Mouse (Mus musculus) olfactory bulb, adult 2 months (tissue): ENCODE measurements around the gene Slc2a3. TPM values are rescaled to one million over a fixed set of nuclear protein-coding genes. Genes with fewer than 3 reads are reported as not detected.
A peak's percentile ranks its signal among the peaks of the same experiment; 100 is the strongest.

Experiments
- H3K27ac ChIP-seq: fragments of 200-500 bp; 2 replicates; pipeline ENCODE4 v1.5.1; 2012; ENCODE audit warnings: low read depth, low read length; ENCODE audit not compliant: insufficient read depth
- H3K4me1 ChIP-seq: fragments of 200-500 bp; 2 replicates; pipeline ENCODE4 v1.6.1; 2012; ENCODE audit warnings: low read length; ENCODE audit not compliant: control insufficient read depth, insufficient read depth
- H3K4me3 ChIP-seq: fragments of 200-500 bp; 2 replicates; pipeline ENCODE4 v1.5.1; 2012; ENCODE audit warnings: mild to moderate bottlenecking, low read depth, low read length, moderate library complexity; ENCODE audit not compliant: insufficient read depth
- CTCF ChIP-seq: fragments of 200-500 bp; IDR thresholded peaks from 2 replicates; pipeline ENCODE4 v1.5.1; 2012; ENCODE audit warnings: low read depth, mild to moderate bottlenecking, low read length, moderate library complexity; ENCODE audit not compliant: insufficient read depth
- POLR2A ChIP-seq: fragments of 200-500 bp; IDR thresholded peaks from 2 replicates; pipeline ENCODE4 v1.6.1; 2012; ENCODE audit warnings: mild to moderate bottlenecking, low read depth, low read length, moderate library complexity; ENCODE audit not compliant: insufficient read depth
- WGBS: fragments of 180-500 bp; shearing (Covaris S2); methylation state at CpG from one replicate; pipeline ENCODE4 v1.1.7; 2018; 5-methylcytosine and 5-hydroxymethylcytosine counted together
- polyA plus RNA-seq: library from polyadenylated mRNA; stranded (reverse); fragments of >200 nt; gene quantifications from 2 replicates; pipeline ENCODE4 v1.2.4, GENCODE M21; 2012; ENCODE audit warnings: low replicate concordance; ENCODE audit not compliant: missing spikeins, insufficient read depth, insufficient read length

Gene Slc2a3
- polyA plus RNA-seq, 1 experiment: not detected

DNA sequence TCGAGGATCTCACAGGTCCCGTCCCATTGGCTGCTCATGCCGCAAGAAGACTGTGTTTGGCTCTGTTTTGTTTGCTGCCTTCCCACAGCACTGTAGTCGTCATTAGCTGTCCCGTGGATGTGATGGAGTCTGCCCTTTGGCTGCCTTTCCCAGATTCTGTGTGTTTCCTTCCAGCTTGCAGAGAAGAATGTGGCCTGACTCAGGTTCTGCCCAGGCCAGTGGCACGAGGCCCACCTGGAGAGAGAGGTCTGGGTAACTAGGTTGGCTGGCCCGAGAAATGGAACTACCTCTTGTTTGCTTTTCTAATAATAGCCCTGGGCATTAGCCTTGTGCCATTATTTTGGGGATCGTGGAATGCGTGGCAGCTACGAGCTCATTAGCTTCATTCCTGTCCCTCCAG is 22.6 kb upstream of the Slc2a3 start:
- Histone ChIP-seq H3K4me1 (peaks cover 48% of the 10 kb centered on the region), H3K4me3 (no peak overlapping the region), H3K27ac (peak overlapping the region; percentile 37; the same call in 1 of the 2 replicates)
- TF ChIP-seq CTCF: no peak
- TF ChIP-seq POLR2A: no peak
- 46% methylated on average over 10 of the region's 10 CpGs for WGBS

DNA sequence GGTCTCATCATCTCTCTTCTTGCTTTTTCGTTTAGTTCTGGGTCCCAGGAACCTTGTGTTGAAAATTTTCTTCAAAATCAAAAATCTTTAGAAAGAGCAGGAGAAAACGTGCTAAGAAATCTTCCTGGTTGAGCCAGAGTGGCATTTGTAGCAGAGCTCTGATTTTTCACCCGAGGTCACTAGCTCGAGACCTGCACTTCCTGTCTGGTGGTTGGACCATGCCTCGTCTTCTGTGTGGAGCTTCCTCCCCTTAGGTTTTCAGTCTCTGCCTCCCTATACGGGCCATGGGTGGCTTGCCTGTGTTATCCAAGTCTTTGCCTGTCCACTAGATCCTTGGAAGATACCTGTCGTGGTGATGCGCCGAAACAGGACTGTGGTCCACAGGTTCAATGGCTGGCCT is 20.4 kb upstream of the Slc2a3 start:
- Histone ChIP-seq H3K27ac (no peak overlapping the region), H3K4me1 (peaks cover 48% of the 10 kb centered on the region), H3K4me3 (no peak overlapping the region)
- 74% methylated on average over 9 of the region's 9 CpGs for WGBS
- TF ChIP-seq CTCF (no peak), POLR2A (no peak)

DNA sequence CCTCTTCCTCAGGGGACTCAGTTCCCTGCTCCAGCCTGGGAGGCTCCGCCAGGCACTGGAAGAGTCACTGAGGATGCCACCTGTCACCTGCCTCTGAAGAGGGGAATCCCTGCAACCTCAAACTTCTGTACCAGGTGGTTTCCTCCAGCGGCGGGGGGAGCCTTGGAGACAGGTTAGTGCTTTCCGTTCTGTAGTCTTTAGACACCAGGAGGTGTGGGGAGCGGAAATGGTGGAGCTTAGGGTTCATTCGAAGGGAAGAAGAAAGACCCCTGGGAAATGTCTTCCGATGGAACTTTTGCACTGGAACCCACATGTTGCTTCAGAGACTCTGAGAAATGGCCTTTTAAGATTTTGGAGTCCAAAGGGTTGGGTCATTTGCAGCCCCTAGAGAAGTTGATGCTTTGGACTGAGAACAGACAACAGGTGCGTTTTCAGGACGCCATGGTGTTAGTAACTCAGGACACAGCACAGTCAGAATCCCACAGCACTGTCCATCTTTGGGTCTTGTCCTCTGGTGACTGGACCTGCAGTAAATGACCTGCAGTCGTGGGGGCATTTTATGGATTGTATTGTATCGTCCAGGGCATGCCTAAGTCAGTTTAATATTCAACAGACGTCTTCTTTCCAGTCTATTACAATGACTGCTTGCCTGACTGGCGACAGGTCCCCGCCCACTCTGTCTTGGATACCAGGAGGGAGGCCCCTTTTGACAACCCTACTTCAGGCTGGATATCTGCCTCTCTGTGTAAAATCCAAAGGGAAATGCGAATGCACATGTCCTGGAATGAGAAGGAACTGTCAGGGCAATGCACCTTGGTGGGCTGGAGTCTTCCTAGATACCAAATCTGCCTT is 19.6 kb upstream of the Slc2a3 start:
- 21% methylated on average over 15 of the region's 15 CpGs for WGBS
- no peak for TF ChIP-seq POLR2A
- no peak for TF ChIP-seq CTCF
- Histone ChIP-seq H3K27ac (no peak overlapping the region), H3K4me3 (peak overlapping the region; percentile 76), H3K4me1 (peaks cover 43% of the 10 kb centered on the region)

DNA sequence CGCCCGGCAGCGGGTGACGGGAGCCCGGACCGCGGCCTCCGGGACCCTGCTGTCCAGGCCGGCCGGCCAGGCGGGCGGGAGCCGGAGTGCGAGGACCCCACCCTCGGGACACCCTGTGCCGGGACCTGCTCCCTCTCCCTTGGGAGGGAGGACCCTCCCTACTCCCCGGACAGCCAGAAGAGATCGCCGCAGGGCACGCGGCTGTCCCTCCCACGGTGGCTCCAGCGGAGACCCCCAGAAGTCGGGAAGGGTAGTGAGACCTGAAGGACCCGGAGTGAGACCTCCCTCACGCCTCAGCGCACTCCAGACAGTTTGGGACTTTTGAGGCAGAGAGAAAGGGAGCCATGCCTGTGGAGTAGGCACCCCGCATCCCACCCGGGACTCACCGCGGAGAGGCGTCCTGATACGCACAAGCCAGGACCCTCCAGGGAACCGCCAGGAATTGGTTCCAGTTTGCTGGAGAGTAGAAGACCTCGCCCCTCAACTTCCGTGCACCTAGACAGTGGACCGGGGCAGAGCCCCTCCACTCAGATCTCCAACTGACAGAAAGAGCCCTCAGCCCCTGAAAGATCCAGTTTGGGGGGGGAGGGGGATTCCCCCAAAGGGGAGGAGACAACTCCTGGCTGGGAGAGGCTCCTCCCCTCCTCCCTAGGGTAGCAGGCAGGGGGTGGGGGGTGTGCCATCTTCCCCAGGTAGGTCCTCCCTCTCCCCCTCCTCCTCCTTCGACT is 18.8 kb upstream of the Slc2a3 start:
- TF ChIP-seq CTCF (no peak), POLR2A (no peak)
- Histone ChIP-seq H3K4me3 (peak overlapping the region; percentile 76), H3K4me1 (peaks cover 36% of the 10 kb centered on the region), H3K27ac (peak overlapping the region; percentile 29; the same call in 1 of the 2 replicates)
- 0% methylated on average over 38 of the region's 38 CpGs for WGBS

DNA sequence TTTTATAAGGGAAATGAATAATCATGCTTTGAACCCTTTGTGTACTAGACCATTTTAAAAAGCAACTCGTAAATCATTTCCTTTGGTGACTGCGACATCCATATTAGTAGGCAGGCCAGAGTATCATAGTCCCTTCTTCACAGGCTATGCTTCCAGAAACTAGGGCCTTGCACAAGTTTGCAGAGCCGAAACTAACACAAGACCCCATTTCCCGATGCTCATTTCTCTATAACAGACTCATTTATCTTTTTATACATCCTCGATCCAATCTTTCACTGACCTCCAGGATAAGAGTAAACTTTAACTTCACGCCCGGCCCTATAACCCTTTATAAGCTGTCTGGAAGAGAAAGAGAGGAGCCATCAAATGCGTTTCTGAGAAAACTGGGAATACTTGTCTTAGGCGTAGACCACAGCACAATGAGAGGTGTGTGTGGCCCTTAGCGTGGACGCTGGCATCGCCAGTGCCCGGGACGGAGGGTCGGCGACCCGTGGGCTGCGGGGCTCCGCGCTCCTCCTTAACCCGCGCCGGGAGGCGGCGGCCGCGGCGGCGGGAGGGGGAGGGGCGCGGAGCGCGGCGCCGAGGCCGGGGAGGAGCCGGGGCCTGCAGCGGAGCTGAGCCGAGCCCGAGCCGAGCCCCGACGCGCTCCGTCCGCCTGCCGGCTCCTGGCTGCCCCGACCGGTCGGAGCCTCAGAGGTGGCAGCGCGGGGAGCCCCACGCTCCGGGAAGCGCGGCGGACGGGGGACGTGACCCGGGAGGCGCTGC is 18.0 kb upstream of the Slc2a3 start, which contains the start of gene Foxj2:
TSS of gene Foxj2 (plus strand) at position 609 of the 765 bp plus-strand sequence.
- Histone ChIP-seq H3K27ac (peak within 1 kb of the TSS; percentile 92), H3K4me1 (peaks cover 30% of the 10 kb centered on the region), H3K4me3 (peak within 1 kb of the TSS; percentile 76)
- WGBS: 6% methylated on average over 60 of the region's 61 CpGs
- TF ChIP-seq POLR2A (no peak), CTCF (no peak)

DNA sequence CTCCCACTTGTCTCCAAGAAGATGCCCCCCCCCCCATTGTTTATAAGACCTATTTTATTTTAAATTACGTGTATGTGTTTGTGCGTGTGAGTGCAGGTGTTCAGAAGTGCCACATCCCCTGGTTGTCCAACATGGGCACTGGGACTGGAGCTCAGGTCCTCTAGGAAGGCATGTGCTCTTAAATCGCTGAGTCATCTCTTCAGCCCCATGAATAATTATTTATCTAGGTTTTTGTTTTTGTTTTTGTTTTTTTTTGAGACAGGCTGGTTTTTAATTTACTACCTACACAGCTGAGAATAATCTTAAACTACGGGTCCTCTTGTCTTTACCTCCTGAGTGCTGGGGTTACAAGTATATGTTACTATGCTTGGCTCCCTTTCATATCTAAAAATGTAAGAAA is 12.2 kb upstream of the Slc2a3 start:
- WGBS: 91% methylated on average over 4 of the region's 4 CpGs
- TF ChIP-seq POLR2A: no peak
- no peak for TF ChIP-seq CTCF
- peaks cover 2% of the 10 kb centered on the region; the same call in 1 of the 2 replicates for H3K4me1 ChIP-seq
- H3K27ac ChIP-seq: no peak overlapping the region
- H3K4me3 ChIP-seq: no peak overlapping the region

DNA sequence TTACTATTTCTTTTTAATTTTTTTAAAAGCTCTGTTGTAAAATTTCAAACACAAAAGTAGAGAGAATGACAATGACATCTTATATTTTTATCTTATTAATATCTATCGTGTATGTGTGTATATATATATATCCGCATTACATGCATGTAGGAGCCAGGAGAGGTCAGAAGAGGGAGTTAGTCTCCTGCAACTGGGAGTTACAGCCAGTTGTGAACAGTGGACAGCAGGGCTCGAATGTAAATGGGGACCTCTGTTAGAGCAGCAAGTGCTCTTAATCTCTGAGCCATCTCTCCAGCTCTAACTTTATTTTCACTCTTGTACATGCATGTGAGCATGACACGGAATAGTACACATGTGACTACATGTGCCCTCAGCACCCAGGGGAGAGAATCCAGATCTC is 11.3 kb upstream of the Slc2a3 start:
- H3K27ac ChIP-seq: no peak overlapping the region
- TF ChIP-seq POLR2A (no peak), CTCF (no peak)
- H3K4me1 ChIP-seq: peaks cover 2% of the 10 kb centered on the region; the same call in 1 of the 2 replicates
- WGBS: 90% methylated on average over 4 of the region's 4 CpGs
- H3K4me3 ChIP-seq: no peak overlapping the region

DNA sequence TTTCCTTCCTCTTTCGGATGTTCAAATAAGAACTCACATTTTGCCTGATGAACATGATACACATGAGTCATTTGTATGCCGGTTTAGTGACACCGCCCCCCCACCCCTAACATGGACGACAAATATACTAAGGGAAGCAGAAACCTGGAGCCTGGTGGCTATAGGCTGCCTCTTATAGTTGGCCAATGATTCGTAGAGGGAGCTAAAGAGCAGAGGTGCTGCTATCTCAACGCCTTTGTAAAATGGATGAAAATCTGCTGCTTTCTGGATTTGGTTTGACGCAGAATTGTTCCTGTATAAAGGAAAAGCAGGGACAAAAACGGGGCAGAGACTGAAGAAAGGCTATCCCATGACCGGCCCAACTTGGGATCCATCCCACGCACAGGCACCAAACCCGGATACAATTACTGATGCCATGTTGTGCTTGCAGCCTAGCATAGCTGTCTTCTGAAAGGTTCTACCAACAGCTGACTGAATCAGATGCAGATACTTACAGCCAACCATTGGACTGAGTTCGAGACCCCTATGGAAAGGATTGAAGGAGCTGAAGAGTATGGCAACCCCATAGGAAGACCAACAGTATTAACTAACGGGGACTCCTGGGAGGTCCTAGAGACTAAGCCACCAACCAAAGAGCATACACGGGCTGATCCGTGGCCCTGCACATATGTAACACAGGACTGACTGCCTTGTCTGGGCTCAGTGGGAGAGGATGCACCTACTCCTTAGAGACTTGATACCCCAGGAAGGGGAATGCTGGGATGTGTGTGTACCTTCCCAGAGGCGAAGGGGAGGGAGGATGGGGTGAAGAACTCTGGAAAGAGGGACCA is 10.5 kb upstream of the Slc2a3 start:
- H3K4me1 ChIP-seq: peaks cover 2% of the 10 kb centered on the region; the same call in 1 of the 2 replicates
- WGBS: 24% methylated on average over 16 of the region's 16 CpGs
- no peak for TF ChIP-seq POLR2A
- TF ChIP-seq CTCF: no peak
- H3K27ac ChIP-seq: peak overlapping the region; percentile 62
- no peak overlapping the region for H3K4me3 ChIP-seq
